In the genomic region with DNA sequence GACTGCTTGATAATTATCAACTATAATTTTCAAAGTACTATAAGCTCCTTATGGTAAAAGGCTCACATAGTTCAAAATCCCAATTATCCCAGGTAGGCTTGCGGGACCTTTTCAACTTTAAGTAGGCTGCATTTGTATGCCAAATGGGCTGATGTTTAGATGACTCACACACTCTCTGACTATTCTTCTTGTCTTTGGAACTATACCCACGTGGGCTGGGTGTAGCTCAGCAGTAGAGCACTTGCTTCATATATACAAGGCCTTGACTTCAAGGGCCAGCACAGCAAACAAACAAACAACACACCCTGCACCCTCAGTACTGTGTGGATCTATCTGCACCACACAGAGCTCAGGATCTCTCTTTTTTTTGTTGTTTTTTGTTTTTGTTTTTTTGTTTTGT, we compare ENCODE assay signal across 18 mouse cellular contexts.
"Had no signal": no experiment of that assay in that cellular context is flagged by ENCODE, and none has a peak within 500 bp of the region (broad histone marks: within the 10 kb centered on the region; RNA-seq: fewer than 3 reads in every experiment).

No protein-coding gene starts in this region.

- H3K4me1 ChIP-seq: midbrain, embryonic 12.5 days; neural tube, embryonic 12.5 days had no signal

- H3K9me3 ChIP-seq: midbrain, embryonic 10.5 days; midbrain, embryonic 12.5 days; neural tube, embryonic 12.5 days had no signal

- H3K9ac ChIP-seq: liver, embryonic 14.5 days; lung, embryonic 14.5 days; midbrain, embryonic 12.5 days; neural tube, embryonic 12.5 days had no signal

- DNase-seq: lung, adult 18-20 months; lung, embryonic 14.5 days; lung, postnatal 14 days; lung, postnatal 4 days; midbrain, embryonic 14.5 days; retina, postnatal 1 day; right cerebral cortex, adult 18-20 months; right cerebral cortex, postnatal 25 days; right cerebral cortex, postnatal 4 days; spleen, adult 18-20 months; thymus, adult 18-20 months; thymus, postnatal 25 days; thymus, postnatal 4 days had no signal

- H3K4me3 ChIP-seq: midbrain, embryonic 10.5 days; midbrain, embryonic 12.5 days; neural tube, embryonic 12.5 days had no signal

- H3K27me3 ChIP-seq: midbrain, embryonic 12.5 days; neural tube, embryonic 12.5 days had no signal

- H3K4me2 ChIP-seq: lung, embryonic 14.5 days; midbrain, embryonic 12.5 days; neural tube, embryonic 12.5 days had no signal

- H3K27ac ChIP-seq: liver, embryonic 14.5 days; midbrain, embryonic 10.5 days; midbrain, embryonic 12.5 days; neural tube, embryonic 12.5 days had no signal

- H3K36me3 ChIP-seq: midbrain, embryonic 10.5 days; midbrain, embryonic 12.5 days; neural tube, embryonic 12.5 days had no signal

- ATAC-seq: midbrain, embryonic 16.5 days had no signal
